Mouse (Mus musculus) lung, embryonic 14.5 days (tissue): ENCODE measurements around the gene Mex3a. TPM values are rescaled to one million over a fixed set of nuclear protein-coding genes. Genes with fewer than 3 reads are reported as not detected.

Experiments
- ATAC-seq: fragments of 200-750 bp; cut with Nextera tagmentation; 2 replicates; pipeline ENCODE4 v1.8.0; 2017; ENCODE audit warnings: mild to moderate bottlenecking, moderate TSS enrichment, moderate library complexity; ENCODE audit not compliant: insufficient read depth
- DNase-seq: peaks from one replicate; pipeline ENCODE4 v3.0.0-alpha.2; 2015
- H3K27ac ChIP-seq: fragments of 300-500 bp; sonication (generic); 2 replicates; pipeline ENCODE4 v1.5.1; 2014; ENCODE audit warnings: low read depth, mild to moderate bottlenecking, moderate library complexity
- H3K27me3 ChIP-seq: fragments of 300-500 bp; sonication (generic); 2 replicates; pipeline ENCODE4 v1.6.1; 2014; ENCODE audit warnings: low read length, control low read depth; ENCODE audit not compliant: insufficient read depth
- H3K36me3 ChIP-seq: fragments of 300-500 bp; sonication (generic); 2 replicates; pipeline ENCODE4 v1.6.1; 2014; ENCODE audit warnings: control low read depth; ENCODE audit not compliant: insufficient read depth
- H3K4me1 ChIP-seq: fragments of 300-500 bp; sonication (generic); 2 replicates; pipeline ENCODE4 v1.6.1; 2014; ENCODE audit warnings: antibody characterized with exemption, control low read depth; ENCODE audit not compliant: insufficient read depth
- H3K4me2 ChIP-seq: fragments of 300-500 bp; sonication (generic); 2 replicates; pipeline ENCODE4 v1.6.1; 2014; ENCODE audit warnings: mild to moderate bottlenecking
- H3K4me3 ChIP-seq: fragments of 300-500 bp; sonication (generic); 2 replicates; pipeline ENCODE4 v1.5.1; 2014; ENCODE audit warnings: low read depth, low read length
- H3K9ac ChIP-seq: fragments of 300-500 bp; sonication (generic); 2 replicates; pipeline ENCODE4 v1.6.1; 2014
- H3K9me3 ChIP-seq: fragments of 300-500 bp; sonication (generic); 2 replicates; pipeline ENCODE4 v1.6.1; 2016; ENCODE audit warnings: low read depth, low read length, control low read depth
- CTCF ChIP-seq: IDR thresholded peaks from 2 replicates; pipeline ENCODE4 v1.5.1; 2016; ENCODE audit warnings: antibody characterized with exemption, low read depth
- WGBS: fragments of 180-500 bp; shearing (Covaris S2); extraction: QIAGEN DNeasy Blood & Tissue Kit; methylation state at CpG from one replicate; pipeline ENCODE4 v1.1.7; 2014; 5-methylcytosine and 5-hydroxymethylcytosine counted together
- polyA plus RNA-seq: library from polyadenylated mRNA; unstranded; fragments of >200 nt; fragmentation: Nextera tagmentation; extraction: Ambion mirVana; gene quantifications from 2 replicates; pipeline ENCODE4 v1.2.1, GENCODE M21; 2014

Gene Mex3a
- polyA plus RNA-seq, 1 experiment from 2014 or later: 25.0 TPM

DNA sequence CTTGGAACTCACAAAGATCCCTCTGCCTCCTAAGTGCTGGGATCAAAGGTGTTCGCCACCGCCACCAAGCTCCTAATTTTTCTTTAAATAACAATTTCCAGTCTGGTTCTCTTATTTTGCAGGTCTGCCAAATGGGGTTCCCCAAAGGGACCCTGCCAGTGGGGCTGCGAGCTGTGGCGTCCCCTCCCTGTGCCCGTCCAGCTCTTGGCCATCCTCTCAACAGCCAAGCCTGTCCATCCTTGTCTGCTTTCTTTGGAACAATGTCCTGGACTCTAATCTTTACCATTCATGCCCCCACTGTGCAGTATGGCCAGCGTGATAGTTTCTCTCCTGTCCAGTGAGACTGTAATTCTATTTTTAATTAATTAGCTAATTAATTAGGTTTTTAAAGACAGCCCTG lies 11.0 kb upstream of the Mex3a start:
- H3K9me3 ChIP-seq: no peaks in the 10 kb centered on the region
- 88% methylated on average over 6 of the region's 6 CpGs for WGBS
- 0 out of 2 replicates have a peak, but pooled peaks cover 2% of the 10 kb centered on the region for H3K4me1 ChIP-seq
- no peaks in the 10 kb centered on the region for H3K27me3 ChIP-seq
- H3K36me3 ChIP-seq: peaks cover 21% of the 10 kb centered on the region
- no peak for TF ChIP-seq CTCF
- DNase-seq: no peak
- H3K9ac ChIP-seq: no peak overlapping the region
- no peak overlapping the region for H3K4me2 ChIP-seq
- no peak overlapping the region for H3K4me3 ChIP-seq
- no peak overlapping the region for H3K27ac ChIP-seq
- ATAC-seq: no peak

DNA sequence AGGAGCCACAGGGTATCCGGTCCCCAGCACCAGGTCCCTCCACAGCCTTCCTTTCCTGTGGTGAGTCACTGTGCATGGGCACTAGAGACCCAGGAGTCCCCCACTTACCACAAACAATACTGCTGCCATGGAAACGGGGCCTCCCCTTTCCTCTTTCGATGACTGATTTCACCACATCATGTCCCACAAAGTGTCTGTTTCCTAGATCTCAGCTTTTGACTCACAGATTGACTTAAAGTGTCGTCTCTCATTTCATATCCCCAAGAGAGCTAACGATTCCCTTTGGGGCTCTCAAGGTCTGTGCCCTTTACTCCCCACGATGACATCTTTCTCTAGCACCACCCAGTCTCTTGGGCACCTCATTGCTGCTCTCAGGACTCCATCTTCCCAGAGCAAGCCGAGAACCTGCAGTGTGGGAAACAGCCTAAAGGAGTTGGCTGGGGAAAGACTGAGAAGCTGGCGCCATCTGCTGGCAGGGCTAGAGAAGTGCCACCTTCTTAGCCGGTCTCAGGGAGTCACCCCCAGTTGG lies 10.3 kb upstream of the Mex3a start:
- Histone ChIP-seq H3K4me3 (no peak overlapping the region), H3K27ac (no peak overlapping the region), H3K4me1 (0 out of 2 replicates have a peak, but pooled peaks cover 2% of the 10 kb centered on the region), H3K27me3 (no peaks in the 10 kb centered on the region), H3K9me3 (no peaks in the 10 kb centered on the region), H3K4me2 (no peak overlapping the region), H3K36me3 (peaks cover 21% of the 10 kb centered on the region), H3K9ac (no peak overlapping the region)
- ATAC-seq (peak; percentile 23; the same call in 1 of the 2 replicates), DNase-seq (peak; percentile 88)
- WGBS: 33% methylated on average over 9 of the region's 9 CpGs
- TF ChIP-seq CTCF: peak; percentile 97

GRCm38 (mm10) chr3:88523027-88523426 lies 9.2 kb upstream of the Mex3a start:
- no peak for TF ChIP-seq CTCF
- H3K27me3 ChIP-seq: no peaks in the 10 kb centered on the region
- DNase-seq: no peak
- 0 out of 2 replicates have a peak, but pooled peaks cover 2% of the 10 kb centered on the region for H3K4me1 ChIP-seq
- no peak for ATAC-seq
- H3K27ac ChIP-seq: no peak overlapping the region
- 80% methylated on average over 8 of the region's 8 CpGs for WGBS
- H3K4me2 ChIP-seq: no peak overlapping the region
- H3K36me3 ChIP-seq: peaks cover 21% of the 10 kb centered on the region
- no peak overlapping the region for H3K9ac ChIP-seq
- H3K9me3 ChIP-seq: no peaks in the 10 kb centered on the region
- no peak overlapping the region for H3K4me3 ChIP-seq

- Histone ChIP-seq H3K9ac (no peak overlapping the region), H3K4me3 (no peak overlapping the region), H3K27ac (no peak overlapping the region), H3K4me1 (0 out of 2 replicates have a peak, but pooled peaks cover 10% of the 10 kb centered on the region), H3K4me2 (no peak overlapping the region), H3K36me3 (peaks cover 21% of the 10 kb centered on the region), H3K9me3 (no peaks in the 10 kb centered on the region), H3K27me3 (no peaks in the 10 kb centered on the region)
- WGBS: 83% methylated on average over 5 of the region's 5 CpGs
- ATAC-seq (no peak), DNase-seq (no peak)
- TF ChIP-seq CTCF: no peak
Observed at GRCm38 (mm10) chr3:88525021-88525420, 7.2 kb upstream of the Mex3a start.

DNA sequence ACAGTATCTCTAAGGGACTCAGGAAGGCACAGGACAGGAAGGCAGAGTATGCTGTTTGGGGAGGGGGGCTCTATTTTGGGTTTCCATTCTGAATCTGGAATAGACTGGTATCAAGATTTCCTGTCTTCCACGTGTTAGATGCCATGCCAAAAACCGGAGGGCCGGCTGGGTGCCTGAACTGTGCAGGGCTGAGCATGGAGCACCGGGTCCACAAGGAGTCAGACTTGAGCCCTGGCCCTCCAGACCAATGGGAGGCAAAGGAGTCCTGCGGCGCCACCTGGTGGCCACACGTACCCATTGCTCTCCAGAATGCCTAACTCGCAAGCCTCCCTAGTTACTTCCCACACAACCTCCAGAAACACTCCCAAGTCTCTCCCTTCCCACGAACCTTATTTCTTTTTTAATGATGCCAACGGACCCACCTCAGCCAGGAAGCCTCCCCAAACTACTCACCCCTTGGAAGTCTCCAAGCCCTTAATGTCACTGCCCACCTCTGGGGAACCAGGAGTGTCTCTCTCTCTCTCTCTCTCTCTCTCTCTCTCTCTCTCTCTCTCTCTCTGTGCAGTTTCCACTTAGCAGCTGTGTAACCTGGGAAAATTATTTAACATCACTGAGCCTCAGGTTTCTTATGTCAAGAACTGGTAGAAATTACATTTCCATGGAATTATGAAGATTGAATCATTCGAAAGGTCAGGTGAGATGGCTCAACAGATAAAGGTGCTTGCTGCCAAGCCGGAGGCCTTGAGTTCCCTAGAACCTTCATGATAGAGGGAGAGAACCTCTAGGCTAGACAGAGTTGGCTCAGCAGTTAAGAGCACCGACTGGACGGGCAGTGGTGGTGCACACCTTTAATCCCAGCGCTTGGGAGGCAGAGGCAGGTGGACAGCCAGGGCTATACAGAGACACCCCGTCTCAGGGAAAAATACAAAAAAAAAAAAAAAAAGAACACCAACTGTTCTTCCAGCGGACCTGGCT lies 5.8 kb upstream of the Mex3a start:
- TF ChIP-seq CTCF: peak; percentile 99
- no peak overlapping the region; the same call in 1 of the 2 replicates for H3K4me3 ChIP-seq
- DNase-seq (peak; percentile 97), ATAC-seq (peak; percentile 85)
- no peaks in the 10 kb centered on the region for H3K27me3 ChIP-seq
- 0 out of 2 replicates have a peak, but pooled peaks cover 11% of the 10 kb centered on the region for H3K4me1 ChIP-seq
- H3K9me3 ChIP-seq: no peaks in the 10 kb centered on the region
- H3K27ac ChIP-seq: no peak overlapping the region
- peaks cover 21% of the 10 kb centered on the region for H3K36me3 ChIP-seq
- WGBS: 29% methylated on average over 17 of the region's 17 CpGs
- H3K4me2 ChIP-seq: 0 out of 2 replicates have a peak overlapping the region, but pooled peaks have one; percentile 10
- H3K9ac ChIP-seq: peak overlapping the region; percentile 21; the same call in 1 of the 2 replicates

- Histone ChIP-seq H3K9me3 (no peaks in the 10 kb centered on the region), H3K27me3 (no peaks in the 10 kb centered on the region), H3K4me2 (peak overlapping the region; percentile 35; the same call in 1 of the 2 replicates), H3K4me3 (no peak overlapping the region; the same call in 1 of the 2 replicates), H3K9ac (peak overlapping the region; percentile 36; the same call in 1 of the 2 replicates), H3K36me3 (peaks cover 21% of the 10 kb centered on the region), H3K27ac (no peak overlapping the region; the same call in 1 of the 2 replicates), H3K4me1 (0 out of 2 replicates have a peak, but pooled peaks cover 11% of the 10 kb centered on the region)
- ATAC-seq (no peak), DNase-seq (no peak)
- TF ChIP-seq CTCF: no peak
- 32% methylated on average over 8 of the region's 8 CpGs for WGBS
Observed at GRCm38 (mm10) chr3:88527565-88527964, 4.6 kb upstream of the Mex3a start.

DNA sequence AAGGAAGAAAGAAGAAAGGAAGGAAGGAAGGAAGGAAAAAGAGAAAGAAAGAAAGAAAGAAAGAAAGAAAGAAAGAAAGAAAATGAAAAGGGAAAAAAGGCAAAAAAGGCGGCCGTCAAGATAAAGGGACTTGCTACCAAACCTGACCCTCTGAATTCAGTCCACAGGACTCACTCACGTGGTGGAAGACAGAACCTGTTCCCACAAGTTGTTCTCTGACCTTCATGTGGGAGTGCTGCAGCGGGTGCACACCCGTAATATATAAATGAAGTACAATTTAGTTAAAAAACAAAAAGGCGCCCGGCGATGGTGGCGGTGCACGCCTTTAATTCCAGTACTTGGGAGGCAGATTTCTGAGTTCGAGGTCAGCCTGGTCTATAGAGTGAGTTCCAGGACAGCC lies 3.5 kb upstream of the Mex3a start:
- Histone ChIP-seq H3K27ac (no peak overlapping the region), H3K27me3 (no peaks in the 10 kb centered on the region), H3K9ac (no peak overlapping the region)

More for the DNA sequence above, 3.5 kb upstream of the Mex3a start:
- WGBS: 80% methylated on average over 11 of the region's 11 CpGs
- Histone ChIP-seq H3K4me1 (0 out of 2 replicates have a peak, but pooled peaks cover 11% of the 10 kb centered on the region), H3K4me2 (0 out of 2 replicates have a peak overlapping the region, but pooled peaks have one; percentile 86), H3K9me3 (no peaks in the 10 kb centered on the region), H3K36me3 (peaks cover 14% of the 10 kb centered on the region), H3K4me3 (no peak overlapping the region)
- ATAC-seq: no peak
- TF ChIP-seq CTCF: no peak
- DNase-seq: no peak
